Mouse (Mus musculus) hindbrain, embryonic 16.5 days (tissue): ENCODE results near the gene Slc12a4. TPM values are rescaled to one million over a fixed set of nuclear protein-coding genes. Genes with fewer than 3 reads are reported as not detected.

Experiments used
- ATAC-seq: fragments of 200-750 bp; cut with Nextera tagmentation; 2 replicates; pipeline ENCODE4 v1.8.0; 2017; ENCODE audit warnings: moderate TSS enrichment, moderate library complexity
- H3K27ac ChIP-seq: fragments of 300-500 bp; sonication (generic); 2 replicates; pipeline ENCODE4 v1.5.1; 2014; ENCODE audit warnings: low read depth, mild to moderate bottlenecking, control low read depth, low read length, moderate library complexity
- H3K27me3 ChIP-seq: fragments of 300-500 bp; sonication (generic); replicated peaks from 2 replicates; pipeline ENCODE4 v1.6.1; 2014; ENCODE audit warnings: low read length; ENCODE audit not compliant: control insufficient read depth, insufficient read depth
- H3K36me3 ChIP-seq: fragments of 300-500 bp; sonication (generic); 2 replicates; pipeline ENCODE4 v1.6.1; 2014; ENCODE audit warnings: mild to moderate bottlenecking, low read length, moderate library complexity, mixed read lengths; ENCODE audit not compliant: control insufficient read depth, insufficient read depth
- H3K4me1 ChIP-seq: fragments of 300-500 bp; sonication (generic); 2 replicates; pipeline ENCODE4 v1.6.1; 2014; ENCODE audit warnings: low read depth, low read length; ENCODE audit not compliant: control insufficient read depth, insufficient read depth
- H3K4me2 ChIP-seq: fragments of 300-500 bp; sonication (generic); 2 replicates; pipeline ENCODE4 v1.6.1; 2014; ENCODE audit warnings: mild to moderate bottlenecking, low read length, control low read depth, moderate library complexity
- H3K4me3 ChIP-seq: fragments of 300-500 bp; sonication (generic); 2 replicates; pipeline ENCODE4 v1.5.1; 2014; ENCODE audit warnings: mild to moderate bottlenecking, low read length, control low read depth, moderate library complexity
- H3K9ac ChIP-seq: fragments of 300-500 bp; sonication (generic); 2 replicates; pipeline ENCODE4 v1.6.1; 2014; ENCODE audit warnings: low read depth, mild to moderate bottlenecking, control low read depth, low read length, moderate library complexity
- H3K9me3 ChIP-seq: fragments of 300-500 bp; sonication (generic); 2 replicates; pipeline ENCODE4 v1.6.1; 2014; ENCODE audit warnings: mild to moderate bottlenecking, low read length, moderate library complexity; ENCODE audit not compliant: control insufficient read depth
- WGBS: fragments of 180-500 bp; shearing (Covaris S2); extraction: QIAGEN DNeasy Blood & Tissue Kit; methylation state at CpG from one replicate; pipeline ENCODE4 v1.1.7; 2014; 5-methylcytosine and 5-hydroxymethylcytosine counted together
- polyA plus RNA-seq: library from polyadenylated mRNA; unstranded; fragments of >200 nt; fragmentation: Nextera tagmentation; extraction: Ambion mirVana; gene quantifications from 2 replicates; pipeline ENCODE4 v1.2.1, GENCODE M21; 2015

The Slc12a4 gene
- polyA plus RNA-seq, 1 experiment from 2014 or later, result 14.6 TPM

DNA sequence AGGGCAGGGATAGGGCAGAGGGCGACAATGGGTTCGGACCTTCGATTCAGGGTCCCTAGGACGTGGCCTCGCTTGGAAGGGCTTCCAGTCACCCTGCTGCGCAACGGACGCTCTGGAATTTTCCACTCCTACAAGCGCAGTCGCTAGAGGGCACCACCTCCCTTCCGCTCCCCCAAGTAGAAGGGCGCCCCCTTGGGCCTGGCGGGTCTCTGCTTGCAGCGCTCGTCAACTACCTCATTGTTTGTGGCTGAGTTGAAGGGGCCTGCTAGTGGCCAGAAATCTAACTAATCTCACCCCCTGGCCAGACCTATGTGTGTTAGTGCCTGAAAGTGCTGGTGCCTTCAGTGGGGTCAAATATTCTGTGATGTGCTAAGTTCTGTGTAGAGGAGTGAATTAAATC, 13.4 kb upstream of the Slc12a4 start, which contains the start of gene Dpep3:
TSS of gene Dpep3 (minus strand) at position 105 of the 400 bp plus-strand sequence.
- WGBS, result 90% methylated on average over 15 of the region's 15 CpGs
- Histone ChIP-seq H3K27me3 (no peaks in the 10 kb centered on the region), H3K9ac (no peak within 1 kb of the TSS), H3K4me3 (no peak within 1 kb of the TSS), H3K36me3 (no peaks in the 10 kb centered on the region), H3K4me1 (no peaks in the 10 kb centered on the region), H3K27ac (no peak within 1 kb of the TSS), H3K9me3 (no peaks in the 10 kb centered on the region), H3K4me2 (no peak within 1 kb of the TSS)
- no peak for ATAC-seq

DNA sequence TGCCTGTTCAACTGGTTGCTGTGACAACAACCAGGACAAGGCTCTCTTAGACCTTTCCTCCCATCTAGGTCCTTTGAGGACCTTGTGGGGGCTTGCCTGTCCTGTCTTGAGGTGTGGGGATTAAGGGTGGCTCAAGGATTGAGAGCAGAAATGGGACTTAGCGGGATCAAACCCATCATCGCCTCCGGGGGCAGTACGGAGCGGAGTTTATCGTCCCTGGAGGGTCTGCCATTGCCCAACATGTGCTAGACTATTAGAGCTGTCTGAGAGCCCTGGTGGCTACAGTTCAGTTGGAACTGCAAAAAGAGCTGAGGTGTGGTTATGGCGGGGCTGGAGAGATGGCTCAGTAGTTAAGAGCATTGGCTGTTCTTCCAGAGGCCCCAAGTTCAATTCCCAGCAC, 9.5 kb upstream of the Slc12a4 start:
- no peak overlapping the region for H3K4me2 ChIP-seq
- H3K4me1 ChIP-seq, result no peaks in the 10 kb centered on the region
- no peak overlapping the region for H3K4me3 ChIP-seq
- no peaks in the 10 kb centered on the region for H3K9me3 ChIP-seq
- no peaks in the 10 kb centered on the region for H3K36me3 ChIP-seq
- no peak overlapping the region for H3K27ac ChIP-seq
- ATAC-seq, result no peak
- H3K9ac ChIP-seq, result no peak overlapping the region
- 63% methylated on average over 7 of the region's 7 CpGs for WGBS
- no peaks in the 10 kb centered on the region for H3K27me3 ChIP-seq

DNA sequence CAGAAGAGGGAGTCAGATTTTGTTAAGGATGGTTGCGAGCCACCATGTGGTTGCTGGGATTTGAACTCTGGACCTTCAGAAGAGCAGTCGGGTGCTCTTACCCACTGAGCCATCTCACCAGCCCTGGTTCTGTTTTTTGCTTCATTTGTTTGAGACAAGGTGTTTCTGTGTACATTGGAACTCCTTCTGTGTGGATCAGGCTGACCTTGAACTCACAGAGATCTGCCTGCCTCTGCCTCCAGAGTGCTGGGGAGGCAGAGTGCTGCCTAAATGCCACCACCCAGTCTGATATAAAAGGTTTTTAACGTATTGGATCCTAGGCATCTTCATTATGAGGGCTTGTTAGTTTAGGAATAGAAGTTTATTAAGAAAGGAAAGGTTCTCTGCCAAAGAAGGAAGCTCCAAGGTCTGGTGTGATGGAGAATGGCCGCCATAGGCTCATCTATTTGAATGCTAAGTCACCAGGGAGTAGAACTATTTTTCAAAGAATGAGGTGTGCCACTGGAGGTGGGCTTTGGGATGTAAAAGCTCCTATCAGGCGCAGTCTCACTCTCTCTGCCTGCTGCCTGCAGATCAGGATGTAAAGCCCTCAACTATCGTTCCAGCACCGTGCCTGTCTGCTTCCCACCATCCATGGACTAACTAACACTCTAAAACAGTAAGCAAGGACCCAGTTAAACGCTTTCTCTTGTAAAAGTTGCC, 5.3 kb upstream of the Slc12a4 start:
- ATAC-seq, result no peak
- H3K4me3 ChIP-seq, result no peak overlapping the region

DNA sequence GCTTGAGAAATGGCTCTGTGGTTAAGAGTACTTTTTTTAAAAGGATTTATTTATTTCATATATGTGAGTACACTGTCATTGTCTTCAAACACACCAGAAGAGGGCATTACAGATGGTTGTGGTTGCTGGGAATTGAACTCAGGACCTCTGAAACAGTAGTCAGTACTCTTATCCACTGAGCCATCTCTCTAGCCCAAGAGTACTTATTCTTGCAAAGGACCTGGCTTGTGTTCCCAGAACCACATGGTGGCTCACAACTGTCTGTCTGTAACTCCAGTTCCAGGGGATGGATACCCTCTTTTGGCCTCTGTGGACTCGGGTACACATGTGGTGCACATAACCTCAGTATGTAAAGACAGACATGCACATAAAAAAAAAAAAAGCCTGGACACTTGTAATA, 3.5 kb upstream of the Slc12a4 start:
- H3K9me3 ChIP-seq, result no peaks in the 10 kb centered on the region
- H3K4me3 ChIP-seq, result no peak overlapping the region
- no peak for ATAC-seq
- H3K4me1 ChIP-seq, result peaks cover 9% of the 10 kb centered on the region
- WGBS, result 70% methylated on average over 1 of the region's 1 CpGs
- no peaks in the 10 kb centered on the region for H3K36me3 ChIP-seq
- no peak overlapping the region for H3K9ac ChIP-seq
- H3K4me2 ChIP-seq, result no peak overlapping the region
- peaks cover 27% of the 10 kb centered on the region for H3K27me3 ChIP-seq
- no peak overlapping the region for H3K27ac ChIP-seq

More for the DNA sequence above, 5.3 kb upstream of the Slc12a4 start:
- H3K36me3 ChIP-seq, result no peaks in the 10 kb centered on the region
- H3K9me3 ChIP-seq, result no peaks in the 10 kb centered on the region
- 74% methylated on average over 8 of the region's 8 CpGs for WGBS
- no peak overlapping the region for H3K27ac ChIP-seq
- H3K27me3 ChIP-seq, result peaks cover 11% of the 10 kb centered on the region
- peaks cover 3% of the 10 kb centered on the region for H3K4me1 ChIP-seq
- H3K4me2 ChIP-seq, result no peak overlapping the region
- H3K9ac ChIP-seq, result no peak overlapping the region

DNA sequence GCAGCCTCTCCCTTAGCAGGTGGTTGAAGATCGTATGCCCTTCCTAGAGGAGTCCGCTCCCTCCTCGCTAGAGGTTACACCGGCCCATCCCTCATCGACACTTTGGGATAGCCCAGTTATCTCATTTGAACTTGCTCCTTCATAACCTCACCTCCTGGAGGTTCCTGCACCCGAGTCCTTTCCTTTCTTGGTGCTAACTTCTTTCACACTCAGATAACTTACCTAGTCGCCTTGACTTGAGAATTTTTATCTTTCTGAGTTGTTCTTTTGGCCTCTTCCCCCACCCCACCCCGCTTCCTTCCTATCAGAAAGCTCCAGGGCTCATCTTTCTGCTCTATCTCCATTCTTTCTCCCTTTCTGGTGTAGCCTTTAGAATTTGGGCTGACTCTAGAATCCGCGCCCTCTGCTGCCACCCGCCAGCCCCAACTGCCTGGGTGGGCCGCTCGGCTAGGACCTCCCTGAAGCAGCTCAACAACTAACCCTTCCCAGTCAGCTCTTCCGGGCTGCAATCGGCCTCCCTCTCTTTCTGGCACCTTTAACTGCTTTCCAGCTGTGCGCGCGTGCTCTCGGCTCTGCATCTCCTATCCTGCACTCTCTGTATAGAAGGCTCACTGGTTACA, 905 bp upstream of the Slc12a4 start:
- Histone ChIP-seq H3K27me3 (peaks cover 28% of the 10 kb centered on the region), H3K36me3 (no peaks in the 10 kb centered on the region), H3K9me3 (no peaks in the 10 kb centered on the region), H3K4me2 (peak overlapping the region; percentile 63), H3K27ac (no peak overlapping the region), H3K4me3 (no peak overlapping the region), H3K4me1 (peaks cover 9% of the 10 kb centered on the region), H3K9ac (no peak overlapping the region)
- 8% methylated on average over 19 of the region's 19 CpGs for WGBS
- no peak for ATAC-seq

DNA sequence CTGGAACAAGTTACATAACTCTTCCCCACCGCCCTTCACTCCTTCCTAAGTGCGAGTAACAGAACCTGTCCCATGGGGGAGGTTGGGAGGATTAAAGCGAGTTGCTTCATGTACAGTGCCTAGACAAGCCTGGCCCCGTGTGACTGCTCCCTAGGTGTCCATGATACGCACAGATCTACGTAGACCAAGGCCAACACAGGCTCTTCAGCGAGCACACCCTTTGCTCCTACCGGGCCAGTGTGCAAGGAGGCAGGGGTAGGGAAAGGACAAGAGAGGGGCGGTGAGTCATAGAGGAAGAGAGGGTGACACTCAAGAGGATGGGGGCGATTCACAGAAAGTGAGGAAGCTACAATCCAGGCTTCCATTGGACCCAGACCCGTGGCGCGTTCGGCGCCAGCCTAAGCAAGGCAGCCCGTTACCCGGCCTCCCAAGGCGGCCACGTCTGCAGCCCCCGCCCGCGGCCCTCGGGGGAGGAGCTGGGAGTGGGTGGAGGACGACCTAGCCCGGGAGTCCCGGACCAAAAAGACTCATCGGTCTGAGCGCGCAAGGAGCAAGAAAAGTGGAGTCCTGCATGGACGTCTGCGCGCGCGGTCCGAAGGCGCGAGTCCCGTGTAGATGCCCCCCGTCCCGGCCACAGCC, 512 bp downstream of the Slc12a4 start:
- peak; percentile 63 for ATAC-seq
- Histone ChIP-seq H3K4me2 (peak overlapping the region; percentile 63), H3K4me3 (peak overlapping the region; percentile 55), H3K9me3 (no peaks in the 10 kb centered on the region), H3K27me3 (peaks cover 28% of the 10 kb centered on the region), H3K4me1 (peaks cover 9% of the 10 kb centered on the region), H3K27ac (peak overlapping the region; percentile 70; the same call in 1 of the 2 replicates), H3K36me3 (no peaks in the 10 kb centered on the region), H3K9ac (peak overlapping the region; percentile 65)
- 3% methylated on average over 32 of the region's 40 CpGs for WGBS

DNA sequence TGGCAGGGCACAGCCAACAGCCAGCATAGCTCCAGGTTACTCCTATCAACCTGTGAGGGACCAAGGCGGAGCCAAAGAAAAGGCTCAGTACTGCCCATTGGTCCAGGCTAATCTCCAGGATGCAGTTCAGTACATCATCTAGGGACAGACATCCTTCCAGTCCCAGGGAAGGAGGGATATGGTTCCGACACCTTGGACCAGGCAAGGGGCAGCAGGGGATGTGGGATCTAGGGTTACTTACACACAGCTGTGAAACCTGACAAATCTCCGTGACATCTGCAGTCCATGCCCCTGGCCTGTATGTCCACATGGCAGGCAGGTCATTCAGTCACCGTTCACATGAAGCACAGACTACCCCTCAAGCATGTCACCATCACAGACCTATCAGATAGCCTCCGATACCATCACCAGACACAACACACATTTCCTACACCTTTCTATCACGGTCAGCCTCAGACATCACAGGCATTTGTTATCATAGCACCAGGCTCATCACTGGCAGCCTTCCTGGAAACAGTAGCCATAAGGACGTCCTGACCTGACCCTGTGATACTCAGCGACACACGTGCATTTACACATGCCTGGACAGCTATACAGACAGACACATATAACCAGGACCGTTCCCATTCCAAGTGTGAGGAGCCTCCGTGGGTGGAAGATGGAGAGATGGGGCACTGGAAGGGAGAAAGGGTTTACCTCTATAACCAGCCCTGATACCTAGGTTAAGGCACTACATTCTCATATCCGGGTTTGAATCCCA, 1.2 kb downstream of the Slc12a4 start:
- Histone ChIP-seq H3K4me2 (peak overlapping the region; percentile 63), H3K27ac (no peak overlapping the region), H3K4me3 (peak overlapping the region; percentile 55), H3K27me3 (peaks cover 28% of the 10 kb centered on the region), H3K36me3 (no peaks in the 10 kb centered on the region), H3K4me1 (peaks cover 9% of the 10 kb centered on the region), H3K9me3 (no peaks in the 10 kb centered on the region), H3K9ac (peak overlapping the region; percentile 65)
- WGBS, result 75% methylated on average over 12 of the region's 12 CpGs
- no peak for ATAC-seq

DNA sequence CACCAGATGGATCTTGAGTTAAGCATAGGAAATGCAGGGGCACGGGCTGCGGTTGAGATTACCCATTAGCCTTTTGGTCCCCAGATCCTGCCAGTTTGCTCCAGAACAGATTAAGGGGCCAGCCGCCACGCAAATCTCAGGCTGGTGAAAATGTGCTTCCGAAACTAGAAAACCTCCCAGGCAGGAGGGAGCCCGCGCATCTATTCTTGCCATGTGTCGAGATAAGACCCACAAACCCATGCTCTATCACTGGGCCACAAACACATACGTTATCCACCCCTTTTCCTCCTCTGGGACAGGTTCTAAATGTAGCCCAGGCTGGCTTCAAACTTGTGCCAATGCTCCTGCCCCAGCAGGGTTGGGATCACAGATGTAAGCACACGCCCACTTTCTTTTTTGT, 4.4 kb downstream of the Slc12a4 start:
- Histone ChIP-seq H3K4me3 (no peak overlapping the region), H3K4me2 (no peak overlapping the region), H3K9me3 (no peaks in the 10 kb centered on the region), H3K27me3 (peaks cover 17% of the 10 kb centered on the region), H3K9ac (no peak overlapping the region), H3K4me1 (peaks cover 6% of the 10 kb centered on the region), H3K27ac (no peak overlapping the region), H3K36me3 (no peaks in the 10 kb centered on the region)
- WGBS, result 84% methylated on average over 10 of the region's 10 CpGs
- ATAC-seq, result no peak

DNA sequence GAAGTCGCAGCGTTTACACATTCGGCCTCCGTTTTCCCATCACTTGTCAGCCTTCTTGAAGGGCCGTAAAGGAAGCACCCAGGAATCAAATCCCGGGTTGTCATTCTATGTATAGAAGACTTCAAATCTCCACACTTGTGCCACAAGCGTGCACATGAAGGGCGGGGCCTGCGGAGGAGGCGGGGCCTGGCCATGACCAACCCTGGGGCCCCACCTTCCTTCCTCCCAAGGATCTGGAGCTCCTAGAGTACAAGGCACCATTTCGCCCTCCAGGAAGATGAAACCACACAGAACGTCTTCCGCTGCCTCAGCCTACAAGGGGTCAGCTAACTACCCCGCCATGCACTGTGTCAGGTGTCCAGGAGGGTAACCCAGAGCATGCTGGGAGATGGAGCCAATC, 4.8 kb downstream of the Slc12a4 start:
- Histone ChIP-seq H3K4me2 (no peak overlapping the region), H3K9me3 (no peaks in the 10 kb centered on the region), H3K36me3 (no peaks in the 10 kb centered on the region), H3K27ac (no peak overlapping the region), H3K4me3 (no peak overlapping the region), H3K4me1 (peaks cover 6% of the 10 kb centered on the region), H3K27me3 (peaks cover 17% of the 10 kb centered on the region), H3K9ac (no peak overlapping the region)
- no peak for ATAC-seq
- WGBS, result 78% methylated on average over 14 of the region's 14 CpGs
